Mouse (Mus musculus): Measurements from ENCODE around the gene Ica1.
A peak's percentile ranks its signal among the peaks of the same experiment; 100 is the strongest.

Gene Ica1

DNA sequence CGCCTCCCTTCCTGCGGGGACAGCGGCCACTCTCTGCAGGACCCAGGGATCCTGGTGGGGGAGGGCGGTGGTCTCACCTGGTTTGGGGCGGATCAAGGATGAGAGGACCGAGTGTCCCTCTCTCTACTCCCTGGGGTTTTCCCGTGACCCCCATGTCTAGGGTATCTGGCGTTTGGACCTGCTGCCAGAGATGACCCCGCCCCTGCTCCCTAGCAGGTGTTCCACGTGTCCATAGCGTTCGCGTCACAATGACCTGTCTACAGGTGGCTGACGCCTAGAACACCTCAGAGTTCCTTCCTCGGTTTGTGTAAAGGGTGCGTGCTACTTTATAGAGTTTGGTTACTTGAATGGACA lies at the start of gene Ica1:
Ica1 (minus strand) TSS at position 193 of the 354 bp plus-strand sequence.
- no peak for DNase-seq (ENCODE audit: low read depth, low spot score)

DNA sequence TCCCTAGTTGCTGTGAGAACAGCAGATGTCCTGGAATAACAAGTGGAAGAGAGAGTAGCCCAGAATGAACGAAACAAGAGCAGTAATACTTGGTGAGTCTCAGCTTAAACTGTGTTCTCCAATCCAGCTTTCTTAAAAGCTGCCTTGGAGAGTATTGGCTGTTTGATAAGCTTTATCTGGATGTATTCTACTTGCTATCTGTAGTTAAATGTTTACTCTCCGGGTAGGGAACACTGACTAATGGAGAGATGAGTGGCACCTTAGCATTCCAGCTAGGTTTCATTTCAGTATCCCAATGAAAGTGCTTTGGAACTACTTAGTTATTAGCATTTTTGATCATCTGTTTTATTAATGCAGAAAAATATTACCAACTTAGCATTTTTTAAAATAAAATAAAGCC lies 41.6 kb upstream of the Ica1 start:
- DNase-seq (ENCODE audit: low read depth, low spot score) = no peak

DNA sequence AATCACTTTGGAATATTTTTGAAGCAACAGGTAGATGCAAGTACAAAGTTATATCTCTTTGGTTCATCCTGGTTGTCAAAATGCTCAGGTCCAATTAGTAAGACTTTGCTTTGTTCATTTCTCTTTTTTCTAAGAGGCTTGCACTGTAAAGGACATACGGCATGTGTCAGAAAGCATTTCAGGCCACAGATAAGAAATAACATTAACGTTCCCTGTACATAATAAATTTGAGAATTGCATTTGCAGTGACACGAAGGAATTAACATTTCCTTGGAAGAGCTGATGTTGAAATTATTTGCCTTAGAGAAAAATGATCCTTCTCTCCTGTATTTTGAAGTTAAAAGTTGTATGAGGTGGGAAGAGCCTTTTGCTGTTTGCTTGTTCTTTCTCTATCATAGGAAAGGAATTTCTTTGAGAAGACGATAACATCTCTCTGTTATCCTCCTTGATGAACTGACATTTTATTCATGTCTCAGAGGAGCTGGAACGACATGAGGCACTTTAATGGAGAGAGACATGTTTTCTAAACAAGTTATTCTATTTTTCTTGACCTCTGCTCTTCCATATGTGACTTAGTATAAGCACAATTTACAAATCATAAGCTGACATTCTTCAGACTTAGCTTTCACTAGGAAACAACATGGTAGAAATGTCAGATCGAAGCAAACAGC lies 36.2 kb upstream of the Ica1 start:
- no peak for DNase-seq (ENCODE audit: low read depth, low spot score)

DNA sequence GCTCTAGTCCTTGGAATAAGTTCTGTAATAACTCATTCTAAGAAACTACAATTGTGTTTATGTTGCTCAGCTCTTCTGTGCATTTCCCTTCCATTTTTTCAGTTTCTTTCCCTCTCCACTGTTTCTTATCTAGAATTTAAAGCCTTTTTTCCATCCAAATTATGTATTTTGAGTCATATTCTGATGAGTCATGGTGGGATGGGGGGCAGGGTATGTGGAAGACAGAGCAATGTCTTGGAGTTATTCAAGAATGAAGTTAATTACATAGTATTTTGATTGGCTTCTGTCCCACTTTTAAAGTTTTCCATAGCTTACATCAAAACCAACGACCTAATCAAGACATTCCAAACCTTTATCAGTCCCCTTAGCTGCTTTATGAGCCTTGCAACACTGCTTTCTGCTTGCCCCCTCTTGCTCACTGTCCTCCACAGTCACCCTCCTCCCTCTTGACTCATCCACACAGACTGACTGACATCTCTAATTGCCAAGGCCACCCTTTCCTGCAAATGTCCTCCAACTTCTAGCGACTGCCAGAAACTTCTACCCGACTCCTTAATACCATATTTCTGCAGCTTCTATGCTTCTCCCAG lies 24.4 kb upstream of the Ica1 start:
- no peak for DNase-seq (ENCODE audit: low read depth, low spot score)

DNA sequence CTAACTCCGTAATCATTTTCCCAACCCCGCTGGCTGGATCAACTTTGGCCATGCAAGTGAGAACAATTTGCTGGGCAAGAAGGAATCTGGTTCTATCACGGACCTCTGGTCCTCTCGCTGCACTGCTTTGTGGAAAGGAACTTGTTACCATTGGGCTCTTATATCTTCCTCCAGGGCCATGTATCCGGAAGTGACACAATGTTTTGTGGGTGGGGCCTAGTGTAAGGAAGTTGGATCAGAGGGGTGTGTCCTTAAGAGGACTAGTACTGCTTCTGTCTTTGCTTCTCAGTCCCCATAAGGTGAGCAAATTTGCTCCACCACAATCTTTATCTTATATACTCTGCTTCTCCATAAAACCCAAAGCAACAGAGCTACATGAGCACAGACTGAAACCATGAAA lies 14.1 kb upstream of the Ica1 start:
- no peak for DNase-seq (ENCODE audit: low read depth, low spot score)

DNA sequence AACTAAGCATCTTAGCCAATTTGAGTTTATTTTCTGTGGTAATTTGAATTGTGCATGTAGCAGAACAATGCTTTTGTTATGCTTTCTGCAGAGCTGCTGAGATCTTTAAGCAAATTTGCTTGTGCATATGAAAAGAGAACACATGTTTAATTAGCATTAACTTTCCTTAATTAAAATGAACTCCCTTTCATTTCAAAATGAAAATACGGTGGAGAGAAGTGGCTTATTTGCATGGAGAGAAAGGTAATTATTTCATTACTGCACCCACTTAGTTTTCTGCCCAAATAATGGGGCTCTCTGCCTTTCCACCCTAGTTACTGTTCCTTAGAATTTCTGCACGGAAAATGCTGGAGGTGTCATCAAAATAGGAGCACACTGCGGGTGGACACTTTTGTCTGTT lies 13.5 kb upstream of the Ica1 start:
- DNase-seq (ENCODE audit: low read depth, low spot score) = no peak

DNA sequence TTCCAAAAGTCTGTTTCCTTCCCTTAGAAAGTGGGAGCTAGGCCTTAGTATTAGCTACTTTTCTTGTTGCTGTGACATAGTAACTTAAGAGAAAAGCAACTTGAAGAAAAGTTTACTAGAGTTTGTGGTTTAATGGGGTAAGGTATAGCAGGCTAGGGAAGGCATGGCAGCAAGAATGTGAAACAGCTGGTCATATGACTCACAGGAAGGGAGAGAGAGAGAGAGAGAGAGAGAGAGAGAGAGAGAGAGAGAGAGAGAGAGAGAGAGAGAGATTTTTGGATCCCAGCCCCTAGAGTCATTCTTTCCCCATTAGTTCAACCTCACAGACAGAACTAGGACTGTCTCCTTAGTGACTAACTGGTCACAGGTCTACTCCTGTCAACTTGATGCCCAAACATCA lies 2.3 kb upstream of the Ica1 start:
- DNase-seq (ENCODE audit: low read depth, low spot score) = no peak

DNA sequence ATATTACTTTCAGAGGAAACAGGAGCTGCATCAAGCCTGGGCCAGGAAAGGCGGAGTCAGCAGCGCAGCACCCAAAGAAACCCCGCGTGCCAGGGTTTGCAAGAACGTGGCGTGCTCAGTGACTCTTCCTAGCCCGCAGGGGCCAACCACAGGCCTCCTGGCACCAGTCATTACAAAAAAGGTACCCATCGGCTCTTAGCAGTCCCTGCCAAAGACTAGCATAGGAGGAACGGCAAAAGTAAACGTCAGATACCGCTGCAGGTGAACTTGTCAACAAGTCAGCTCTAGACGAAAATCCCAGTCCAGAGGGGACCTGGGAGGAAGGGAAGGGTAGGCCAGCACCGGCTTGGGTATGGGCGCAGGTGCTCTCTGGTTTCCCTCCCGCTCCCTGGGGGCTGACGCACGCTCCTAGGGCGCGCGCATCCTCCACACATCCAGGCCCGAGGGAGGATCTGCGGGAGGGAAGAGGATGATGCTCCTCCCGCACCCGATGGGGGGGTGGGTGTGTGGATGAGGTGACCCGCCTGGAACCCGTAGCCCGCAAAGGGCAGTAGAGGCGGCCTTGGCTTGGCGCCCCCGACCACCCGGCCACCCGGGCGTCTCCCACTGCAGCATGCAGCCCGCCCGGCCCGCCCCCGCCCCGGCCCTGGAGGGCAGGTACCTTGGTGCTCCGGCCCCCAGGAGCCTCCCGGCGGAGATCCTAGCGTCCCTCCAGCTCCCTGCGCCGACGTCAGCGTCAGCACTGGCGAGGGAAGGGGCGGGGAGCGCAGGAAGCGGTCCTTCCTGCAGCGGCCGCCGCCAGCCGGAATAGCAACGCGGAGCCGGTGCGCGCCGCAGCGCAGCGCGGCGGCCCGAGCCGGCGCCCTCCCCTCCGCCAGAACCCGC lies 635 bp downstream of the Ica1 start:
- DNase-seq (ENCODE audit: low read depth, low spot score) = peak; percentile 40

DNA sequence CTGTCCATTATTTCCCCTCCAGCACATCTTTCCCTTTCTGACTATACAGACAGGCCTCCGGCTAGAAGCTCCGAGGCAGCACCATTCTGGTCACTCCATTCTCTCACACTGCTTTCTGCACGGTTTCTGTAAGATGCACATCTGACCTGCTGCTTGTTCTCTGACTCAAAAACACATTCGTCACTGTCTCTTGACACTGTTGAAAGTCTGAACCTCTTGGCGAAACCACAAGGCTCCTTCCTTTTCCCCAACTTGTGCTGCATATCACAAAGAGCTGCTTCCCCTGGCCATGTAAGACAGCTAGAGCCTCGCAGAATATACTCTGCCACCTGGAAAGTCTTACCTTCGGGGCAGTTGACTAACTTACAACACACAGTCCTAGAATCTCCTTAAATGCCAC lies 6.7 kb downstream of the Ica1 start:
- DNase-seq (ENCODE audit: low read depth, low spot score) = no peak

DNA sequence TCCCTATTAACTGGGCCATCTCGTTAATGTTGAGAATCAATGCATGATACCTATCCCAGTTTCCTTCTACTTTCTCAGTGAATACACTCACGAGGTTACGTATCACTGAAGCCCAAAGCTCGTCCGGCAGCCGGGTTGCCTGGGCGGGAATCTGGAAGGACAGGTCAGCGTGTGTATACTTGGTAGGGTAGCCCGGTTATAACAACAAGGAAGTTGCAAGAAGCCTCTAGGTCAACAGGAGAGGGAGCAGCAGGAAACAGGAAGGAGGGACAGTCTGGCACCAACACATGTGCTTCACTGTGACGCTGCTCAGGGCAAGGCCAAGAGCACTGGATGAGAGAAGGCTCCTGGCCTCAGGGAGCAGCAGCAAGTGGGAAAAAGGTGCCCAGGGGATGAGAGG lies 7.9 kb downstream of the Ica1 start:
- no peak for DNase-seq (ENCODE audit: low read depth, low spot score)

DNA sequence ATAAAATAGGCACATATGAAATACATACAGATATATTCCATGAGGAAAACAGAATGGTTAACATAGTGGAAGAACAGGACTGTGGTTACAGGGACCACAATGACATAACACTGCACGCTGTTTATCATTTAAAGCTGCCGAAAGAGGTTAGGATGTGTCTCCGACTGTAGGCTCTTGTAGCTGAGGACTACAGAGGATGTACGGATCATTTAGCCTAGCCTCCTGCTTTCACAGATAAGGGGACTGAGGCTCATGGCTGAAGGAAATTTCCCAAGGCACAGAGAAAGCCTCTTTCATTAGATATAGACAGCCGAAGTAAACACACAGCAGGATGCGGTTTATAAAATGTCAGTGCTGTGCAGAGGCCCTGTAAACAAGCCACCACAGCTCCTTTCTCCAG lies 8.5 kb downstream of the Ica1 start:
- DNase-seq (ENCODE audit: low read depth, low spot score) = no peak

DNA sequence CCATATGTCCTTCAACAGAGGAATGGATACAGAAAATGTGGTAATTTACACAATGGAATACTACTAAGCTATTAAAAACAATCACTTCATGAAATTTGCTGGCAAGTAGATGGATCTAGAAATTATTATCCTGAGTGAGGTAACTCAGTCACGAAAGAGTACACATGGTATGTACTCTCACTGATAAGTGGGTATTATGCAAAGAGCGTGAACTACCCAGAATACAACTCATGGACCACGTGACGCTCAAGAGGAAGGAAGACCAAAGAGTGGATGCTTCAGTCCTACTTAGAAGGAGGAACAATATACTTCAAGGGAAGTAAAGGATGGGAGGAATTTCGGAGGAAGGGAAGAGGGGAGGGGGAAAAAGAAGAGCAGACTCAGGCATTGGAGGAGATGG lies 11.6 kb downstream of the Ica1 start:
- DNase-seq (ENCODE audit: low read depth, low spot score) = no peak

DNA sequence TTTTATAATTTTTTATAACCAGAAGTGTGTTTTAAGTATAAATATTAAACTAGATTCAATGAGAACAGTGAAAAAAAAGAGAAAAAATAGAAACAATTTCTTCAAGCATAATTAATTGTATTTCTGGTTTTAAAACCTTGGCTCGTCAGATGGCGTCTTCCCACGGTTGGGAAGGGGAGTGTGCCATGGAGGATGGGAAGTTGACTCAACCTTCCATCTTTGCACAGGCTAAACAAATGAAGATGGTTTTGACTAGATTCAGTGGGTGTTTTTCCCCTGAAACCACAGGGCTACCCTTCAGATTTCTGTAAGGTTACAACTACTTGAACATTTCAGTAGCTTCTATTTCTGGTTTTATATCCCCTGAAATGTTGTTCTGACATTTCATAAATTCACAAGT lies 12.5 kb downstream of the Ica1 start:
- no peak for DNase-seq (ENCODE audit: low read depth, low spot score)

DNA sequence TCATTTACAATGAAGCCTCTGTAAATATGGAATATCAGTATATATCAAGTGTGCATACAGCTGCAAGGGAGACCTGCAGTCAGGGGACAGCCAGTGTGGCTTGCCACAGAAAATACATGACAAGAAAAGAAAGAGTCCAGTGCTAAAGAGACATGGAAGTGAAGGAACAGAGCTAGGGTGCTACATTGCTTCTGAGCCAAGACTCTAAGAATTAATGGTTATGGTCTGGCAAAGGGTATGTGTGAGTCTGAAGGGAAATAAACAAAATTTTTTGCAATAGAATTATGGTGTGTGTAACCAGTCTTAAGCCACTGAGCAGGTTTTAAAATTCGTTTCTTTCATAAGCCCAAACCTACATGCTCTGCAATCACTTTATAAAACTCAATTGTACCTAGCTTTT lies 13.2 kb downstream of the Ica1 start:
- no peak for DNase-seq (ENCODE audit: low read depth, low spot score)

DNA sequence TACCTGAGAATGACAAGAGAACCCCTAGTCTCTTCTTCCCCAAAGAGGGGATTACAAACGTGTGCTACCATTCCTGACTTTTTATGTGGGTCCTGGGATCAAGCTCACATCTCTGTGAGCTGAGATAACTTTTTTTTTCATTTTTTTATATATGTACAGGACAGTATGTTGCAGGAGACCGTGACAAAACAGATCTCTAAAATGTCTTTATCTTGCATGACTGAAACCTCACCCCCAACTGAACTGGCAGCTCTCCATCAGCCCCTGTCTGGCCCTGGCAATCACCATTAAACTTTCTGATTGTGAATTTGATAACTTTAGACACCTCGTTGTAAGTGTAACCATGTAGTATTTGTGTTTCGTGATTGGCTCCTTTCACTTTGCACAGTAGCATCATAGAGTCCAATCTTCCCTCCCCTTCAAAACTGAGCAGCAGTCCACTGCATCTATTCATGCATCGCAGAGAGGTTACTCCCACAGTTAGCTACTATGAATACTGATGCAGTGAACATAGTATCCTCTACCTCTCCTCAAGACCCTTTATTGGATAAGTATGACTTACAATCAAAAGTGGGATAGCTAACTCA lies 17.5 kb downstream of the Ica1 start:
- no peak for DNase-seq (ENCODE audit: low read depth, low spot score)

DNA sequence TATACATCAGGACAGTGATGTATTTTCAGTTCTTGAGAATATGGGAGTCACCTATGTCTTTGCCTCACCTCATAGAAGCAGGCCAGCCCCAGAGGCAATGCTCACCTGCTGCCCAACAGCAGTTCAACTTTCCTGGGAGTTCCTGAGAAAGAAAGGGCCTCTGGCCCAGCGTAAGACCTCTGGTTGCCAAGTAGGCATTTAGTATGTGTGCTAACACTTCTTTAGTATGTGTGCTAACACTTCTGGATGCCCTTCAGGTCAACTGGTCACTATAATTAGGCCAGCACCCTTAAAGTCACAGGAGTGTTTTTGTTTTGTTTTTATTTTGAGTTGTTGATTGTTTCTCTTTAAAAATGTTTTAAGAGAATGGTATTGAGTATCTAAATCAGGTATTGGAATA lies 18.4 kb downstream of the Ica1 start:
- no peak for DNase-seq (ENCODE audit: low read depth, low spot score)

DNA sequence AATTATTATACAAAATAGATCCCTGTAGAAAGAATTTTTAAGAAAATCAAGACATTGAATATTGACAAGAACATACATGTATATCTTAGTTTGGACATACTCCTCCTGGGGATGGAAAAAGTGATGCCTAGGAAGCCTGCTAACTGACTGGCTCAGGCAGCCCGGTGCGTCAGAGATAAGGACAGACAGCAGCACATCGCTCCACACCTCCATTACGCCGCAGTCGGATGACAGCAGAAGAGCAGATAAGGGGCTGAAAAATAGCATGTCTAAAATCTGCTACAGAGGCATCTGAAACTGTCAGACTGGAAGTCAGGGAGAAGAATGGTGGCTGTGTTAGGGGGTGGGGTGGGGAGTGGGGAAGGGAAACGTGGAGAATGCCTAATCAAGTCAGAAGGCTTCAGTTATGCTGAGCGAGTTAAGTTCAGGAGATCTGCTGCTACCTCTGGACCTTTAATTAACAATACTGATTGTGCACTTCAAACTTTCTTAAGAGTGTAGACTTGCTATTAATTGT lies 22.5 kb downstream of the Ica1 start:
- DNase-seq (ENCODE audit: low read depth, low spot score) = no peak

DNA sequence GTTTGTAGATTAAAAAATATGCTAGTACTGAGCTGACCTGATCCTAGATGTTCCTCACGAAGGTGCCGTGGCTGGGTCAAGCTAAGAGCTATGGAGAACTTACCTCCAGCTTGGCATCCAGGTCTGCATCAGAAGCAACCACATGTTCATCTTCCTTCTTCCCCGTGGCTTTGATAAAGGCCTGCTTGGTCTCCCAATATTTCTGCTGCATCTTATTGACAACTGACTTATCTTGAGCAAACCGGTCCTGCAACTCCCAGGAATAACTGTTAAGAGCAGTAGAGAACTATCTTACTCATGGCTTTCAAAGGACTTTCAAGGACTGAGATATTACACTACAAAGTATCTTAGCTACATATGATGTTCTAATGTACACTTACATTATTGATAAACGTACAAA lies 23.8 kb downstream of the Ica1 start:
- DNase-seq (ENCODE audit: low read depth, low spot score) = no peak

DNA sequence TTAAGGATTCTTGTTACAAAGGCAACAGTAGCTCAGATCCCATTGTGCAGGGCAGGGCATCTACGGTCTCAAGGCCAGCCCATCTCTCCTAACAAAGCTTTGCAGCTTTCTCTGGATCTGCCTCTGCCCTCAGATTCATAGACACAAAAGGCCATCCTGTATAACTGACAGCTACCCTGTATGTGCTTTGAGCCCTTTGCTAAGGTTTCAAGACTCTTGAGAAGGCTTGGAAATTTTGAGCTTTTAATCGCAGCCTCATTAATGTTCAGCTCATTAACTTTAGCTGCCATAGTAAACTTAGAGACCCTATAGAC lies 24.6 kb downstream of the Ica1 start:
- DNase-seq (ENCODE audit: low read depth, low spot score) = no peak

DNA sequence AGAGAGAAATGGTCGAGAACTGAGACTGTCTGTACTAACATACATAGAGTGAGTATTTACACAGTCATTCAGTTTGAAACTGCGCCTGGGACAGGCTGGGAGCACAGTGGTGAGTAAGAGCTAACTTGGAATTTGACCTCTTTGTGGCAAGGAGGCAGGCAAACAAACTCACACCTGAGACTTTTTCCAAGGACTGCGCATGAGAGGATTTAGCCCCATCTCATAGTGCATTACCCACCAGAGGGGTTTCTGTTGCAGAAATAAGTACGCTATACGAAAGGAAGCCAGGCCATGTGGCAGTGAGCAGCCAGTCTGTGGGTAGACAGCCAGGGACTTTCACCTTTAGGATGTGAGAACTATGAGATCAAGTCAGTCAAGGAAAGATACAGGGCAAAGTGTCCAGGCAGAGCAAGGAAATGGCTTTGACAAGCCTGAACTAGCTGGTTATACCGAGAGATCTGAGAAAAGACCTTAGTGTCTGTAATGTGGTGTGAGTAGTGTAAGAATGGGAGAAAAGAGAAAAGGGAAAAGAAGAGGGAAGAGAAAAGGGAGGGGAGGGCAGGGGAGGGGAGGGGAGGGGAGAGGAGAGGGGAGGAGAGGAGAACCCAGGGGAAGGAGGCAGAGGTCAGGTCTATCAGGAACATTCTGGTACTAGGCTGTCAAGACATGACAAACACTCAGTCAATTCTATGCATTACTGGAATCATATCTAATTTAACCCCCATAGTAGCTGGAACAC lies 25.1 kb downstream of the Ica1 start:
- no peak for DNase-seq (ENCODE audit: low read depth, low spot score)

DNA sequence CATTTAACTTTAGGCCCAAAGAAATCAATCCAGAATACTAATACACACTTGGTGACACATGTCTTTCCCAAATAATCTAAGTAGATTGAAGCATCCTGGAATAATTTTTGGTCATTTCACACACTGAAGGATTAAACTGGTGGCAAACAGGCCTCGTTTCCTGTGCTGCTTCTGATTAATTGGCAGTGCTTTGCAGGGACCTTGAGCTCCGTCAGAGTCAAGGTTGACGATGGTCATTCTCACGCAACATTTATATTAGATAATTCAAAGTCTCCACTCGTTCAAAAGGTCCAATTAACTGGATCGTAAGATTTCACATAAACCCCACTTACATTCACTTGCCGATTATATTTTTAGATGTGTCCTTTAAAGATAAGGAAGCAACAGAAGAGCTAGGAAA lies 33.4 kb downstream of the Ica1 start:
- no peak for DNase-seq (ENCODE audit: low read depth, low spot score)

DNA sequence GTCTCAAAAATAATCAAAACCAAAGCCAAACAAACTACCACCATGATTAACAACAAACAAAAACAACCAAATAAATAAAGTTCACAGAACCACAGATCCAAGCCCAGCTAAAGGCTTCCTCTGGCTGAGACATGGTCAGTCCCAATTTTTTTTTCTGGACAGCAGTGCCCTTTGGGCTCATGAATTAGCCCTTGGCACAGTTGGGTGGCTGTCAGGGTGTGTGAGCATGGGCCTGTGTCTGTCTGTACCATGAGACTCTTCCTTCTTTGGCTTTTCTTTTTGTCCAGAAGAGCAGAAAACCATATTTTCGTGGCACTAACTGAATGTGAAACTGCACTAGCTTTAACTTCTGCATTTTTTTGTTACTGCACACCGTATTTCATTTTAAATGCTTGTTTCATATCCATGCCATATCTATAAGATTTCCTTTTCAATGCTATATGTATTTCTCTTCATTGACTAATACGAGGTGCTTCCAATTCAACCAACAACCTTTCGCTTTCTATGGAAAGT lies 34.0 kb downstream of the Ica1 start:
- DNase-seq (ENCODE audit: low read depth, low spot score) = no peak

All from brain, embryonic 18.5 days (tissue).